Mouse (Mus musculus): ENCODE measurements around the gene Tmem131l.

Tmem131l gene

GRCm38 (mm10) chr3:83977817-83978216 lies 62.2 kb downstream of the Tmem131l start:
- no peak for DNase-seq (ENCODE audit: extremely low spot score)

GRCm38 (mm10) chr3:83976161-83976560 lies 63.8 kb downstream of the Tmem131l start:
- DNase-seq (ENCODE audit: extremely low spot score) = no peak

GRCm38 (mm10) chr3:83973339-83973738 lies 66.6 kb downstream of the Tmem131l start:
- no peak for DNase-seq (ENCODE audit: extremely low spot score)

GRCm38 (mm10) chr3:83970629-83971028 lies 69.3 kb downstream of the Tmem131l start:
- DNase-seq (ENCODE audit: extremely low spot score) = no peak

- DNase-seq (ENCODE audit: extremely low spot score) = no peak
Measured at GRCm38 (mm10) chr3:83969081-83969480, 70.9 kb downstream of the Tmem131l start.

GRCm38 (mm10) chr3:83967791-83968190 lies 72.2 kb downstream of the Tmem131l start:
- no peak for DNase-seq (ENCODE audit: extremely low spot score)

- no peak for DNase-seq (ENCODE audit: extremely low spot score)
Measured at GRCm38 (mm10) chr3:83965333-83965732, 74.6 kb downstream of the Tmem131l start.

- DNase-seq (ENCODE audit: extremely low spot score) = no peak
Measured at GRCm38 (mm10) chr3:83963705-83964104, 76.3 kb downstream of the Tmem131l start.

GRCm38 (mm10) chr3:83962571-83962970 lies 77.4 kb downstream of the Tmem131l start:
- DNase-seq (ENCODE audit: extremely low spot score) = no peak

GRCm38 (mm10) chr3:83962076-83962475 lies 77.9 kb downstream of the Tmem131l start:
- no peak for DNase-seq (ENCODE audit: extremely low spot score)

GRCm38 (mm10) chr3:83958951-83959681 lies 80.9 kb downstream of the Tmem131l start:
- no peak for DNase-seq (ENCODE audit: extremely low spot score)

- no peak for DNase-seq (ENCODE audit: extremely low spot score)
Measured at GRCm38 (mm10) chr3:83953879-83954278, 86.1 kb downstream of the Tmem131l start.

GRCm38 (mm10) chr3:83948801-83949200 lies 91.2 kb downstream of the Tmem131l start:
- DNase-seq (ENCODE audit: extremely low spot score) = no peak

GRCm38 (mm10) chr3:83947476-83948245 lies 92.3 kb downstream of the Tmem131l start:
- DNase-seq (ENCODE audit: extremely low spot score) = no peak

- DNase-seq (ENCODE audit: extremely low spot score) = no peak
Measured at GRCm38 (mm10) chr3:83946848-83947247, 93.1 kb downstream of the Tmem131l start.

- no peak for DNase-seq (ENCODE audit: extremely low spot score)
Measured at GRCm38 (mm10) chr3:83943691-83944090, 96.3 kb downstream of the Tmem131l start.

GRCm38 (mm10) chr3:83943212-83943611 lies 96.8 kb downstream of the Tmem131l start:
- no peak for DNase-seq (ENCODE audit: extremely low spot score)

- DNase-seq (ENCODE audit: extremely low spot score) = no peak
Measured at GRCm38 (mm10) chr3:83941921-83942320, 98.1 kb downstream of the Tmem131l start.

- DNase-seq (ENCODE audit: extremely low spot score) = no peak
Measured at GRCm38 (mm10) chr3:83938871-83939270, 101.1 kb downstream of the Tmem131l start.

GRCm38 (mm10) chr3:83934514-83934913 lies 105.5 kb downstream of the Tmem131l start:
- no peak for DNase-seq (ENCODE audit: extremely low spot score)

- DNase-seq (ENCODE audit: extremely low spot score) = peak; percentile 50
Measured at GRCm38 (mm10) chr3:83915768-83916496, 124.0 kb downstream of the Tmem131l start.

GRCm38 (mm10) chr3:83915102-83915501 lies 124.9 kb downstream of the Tmem131l start:
- DNase-seq (ENCODE audit: extremely low spot score) = no peak

All from embryo, embryonic 9.5 days (tissue).